Mouse (Mus musculus) ES-E14 (cell line): ENCODE data around the gene Rnf145. TPM values are rescaled to one million over a fixed set of nuclear protein-coding genes. Genes with fewer than 3 reads are reported as not detected.

ENCODE experiments used
- DNase-seq: peaks from one replicate; pipeline ENCODE4 v3.0.0-alpha.2; 2013; ENCODE audit warnings: low read depth, low spot score
- H3K27ac ChIP-seq: 2 replicates; pipeline ENCODE4 v1.5.1; 2012; ENCODE audit warnings: low read depth, mild to moderate bottlenecking, low read length, moderate library complexity, mixed read lengths; ENCODE audit not compliant: poor library complexity, insufficient read depth, severe bottlenecking
- H3K36me3 ChIP-seq: 2 replicates; pipeline ENCODE4 v1.6.1; 2012; ENCODE audit warnings: mild to moderate bottlenecking, low read length, moderate library complexity, mixed read lengths; ENCODE audit not compliant: control insufficient read depth, poor library complexity, insufficient read depth, severe bottlenecking
- H3K4me1 ChIP-seq, 2 experiments: fragments of 150-350 bp in 1 of 2; sonication (generic) in 1 of 2; 2 replicates each; pipeline ENCODE4 v1.6.1; 2012; ENCODE audit warnings: low read length in 2 of 2, mild to moderate bottlenecking in 1 of 2, mixed read lengths in 1 of 2; ENCODE audit not compliant: control insufficient read depth in 2 of 2, insufficient read depth in 2 of 2, poor library complexity in 1 of 2
- H3K4me3 ChIP-seq, 2 experiments: fragments of 150-350 bp in 1 of 2; sonication (generic) in 1 of 2; 2 replicates each; pipeline ENCODE4 v1.5.1; 2012; ENCODE audit warnings: low read length in 2 of 2, low read depth in 1 of 2, mild to moderate bottlenecking in 1 of 2, mixed read lengths in 1 of 2; ENCODE audit not compliant: insufficient read depth in 1 of 2, poor library complexity in 1 of 2, severe bottlenecking in 1 of 2
- H3K9ac ChIP-seq: 2 replicates; pipeline ENCODE4 v1.6.1; 2012; ENCODE audit warnings: low read depth, mild to moderate bottlenecking, low read length, mixed read lengths; ENCODE audit not compliant: poor library complexity, insufficient read depth, severe bottlenecking
- H3K9me3 ChIP-seq: fragments of 150-350 bp; sonication (generic); 2 replicates; pipeline ENCODE4 v1.6.1; 2012; ENCODE audit warnings: low read depth, mild to moderate bottlenecking, low read length; ENCODE audit not compliant: control insufficient read depth, insufficient read depth
- CHD2 ChIP-seq: IDR thresholded peaks from 2 replicates; pipeline ENCODE4 v1.6.1; 2014; ENCODE audit warnings: mild to moderate bottlenecking, low read depth, low read length, inconsistent platforms
- HCFC1 ChIP-seq: IDR thresholded peaks from 2 replicates; pipeline ENCODE4 v1.6.1; 2012; ENCODE audit warnings: low read length, inconsistent platforms, borderline replicate concordance; ENCODE audit not compliant: insufficient read depth
- MAFK ChIP-seq: IDR thresholded peaks from 2 replicates; pipeline ENCODE4 v1.6.1; 2014; ENCODE audit warnings: mild to moderate bottlenecking, low read depth, low read length, inconsistent platforms; ENCODE audit not compliant: insufficient read depth
- ZC3H11A ChIP-seq: IDR thresholded peaks from 2 replicates; pipeline ENCODE4 v1.6.1; 2012; ENCODE audit warnings: low read depth, mild to moderate bottlenecking, inconsistent platforms, low read length, borderline replicate concordance
- ZNF384 ChIP-seq: IDR thresholded peaks from 2 replicates; pipeline ENCODE4 v1.6.1; 2012; ENCODE audit warnings: low read depth, low read length, inconsistent platforms
- in situ Hi-C, 2 experiments: fragments of 600-800 bp; cut with MboI; formaldehyde crosslinking; loops; one replicate each; pipeline ENCODE4 v1.15.1; 2025; ENCODE audit warnings: low sequenced_read_pairs in 2 of 2, inconsistent platforms in 1 of 2; ENCODE audit not compliant: unreplicated experiment in 2 of 2
- total RNA-seq: library from RNA; depleted of rRNA; stranded (reverse); fragments of 300-350 nt; gene quantifications from 2 replicates; pipeline ENCODE4 v1.2.3, GENCODE M21; 2012

Rnf145 gene
- total RNA-seq, 1 experiment = 94.4 TPM

DNA sequence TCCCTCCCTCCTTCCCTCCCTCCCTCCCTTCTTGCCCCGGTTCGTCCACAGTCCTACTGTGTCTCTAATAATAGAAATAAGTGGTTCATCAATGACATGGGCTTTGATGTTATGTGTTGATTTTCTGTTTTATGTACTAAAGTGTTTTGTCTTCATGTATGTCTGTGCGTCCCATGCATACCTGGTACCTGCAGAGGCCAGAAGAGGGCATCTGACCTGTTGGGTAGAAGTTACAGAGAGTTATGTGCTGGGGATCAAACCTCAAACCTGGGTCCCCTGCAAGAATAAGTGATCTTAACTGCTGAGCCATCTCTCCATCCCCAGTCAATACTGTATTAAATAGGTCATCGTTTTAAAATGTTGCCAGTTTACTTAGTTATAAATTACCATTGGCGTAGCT is 11.0 kb downstream of the Rnf145 start:
- Histone ChIP-seq H3K27ac (no peak overlapping the region), H3K9me3 (no peaks in the 10 kb centered on the region), H3K4me3 (no peak overlapping the region), H3K36me3 (peaks cover 30% of the 10 kb centered on the region), H3K9ac (no peak overlapping the region), H3K4me1 (peaks cover 2 to 3% of the 10 kb centered on the region in 2 experiments; a peak in 1 of 4 replicates)
- in situ Hi-C loops = no loop called here
- DNase-seq = no peak
- TF ChIP-seq ZC3H11A = no peak

DNA sequence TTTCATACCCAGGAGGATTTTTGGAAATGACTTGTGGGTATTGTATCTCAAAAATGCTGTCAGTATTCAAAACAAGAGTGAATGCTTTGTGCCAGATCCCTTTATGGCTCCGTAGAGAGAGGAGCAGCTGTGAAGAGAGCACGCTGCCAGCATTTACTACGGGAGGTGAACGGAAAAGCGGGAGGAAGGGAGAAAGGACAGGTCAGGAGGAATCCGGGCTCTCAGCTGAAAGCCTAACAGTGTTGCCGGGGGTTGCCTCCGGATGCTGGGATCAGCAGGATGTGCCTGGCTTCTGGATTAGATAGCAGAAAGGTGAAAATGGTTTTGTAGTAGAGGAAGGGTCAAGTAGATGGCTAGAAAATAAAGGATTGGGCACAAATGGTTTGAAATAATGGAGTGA is 11.6 kb downstream of the Rnf145 start:
- H3K9ac ChIP-seq = no peak overlapping the region
- no peak overlapping the region for H3K27ac ChIP-seq
- no peak overlapping the region for H3K4me3 ChIP-seq
- DNase-seq = no peak
- H3K9me3 ChIP-seq = no peaks in the 10 kb centered on the region
- in situ Hi-C loops = no loop called here
- H3K36me3 ChIP-seq = peaks cover 27% of the 10 kb centered on the region
- TF ChIP-seq ZC3H11A (no peak), MAFK (no peak), ZNF384 (no peak), CHD2 (no peak)
- peaks cover 2% of the 10 kb centered on the region in 2 experiments; a peak in 1 of 4 replicates for H3K4me1 ChIP-seq

GRCm38 (mm10) chr11:44530867-44531266 is 12.1 kb downstream of the Rnf145 start:
- Histone ChIP-seq H3K36me3 (peaks cover 28% of the 10 kb centered on the region), H3K4me1 (peaks cover 2% of the 10 kb centered on the region in 2 experiments; a peak in 1 of 4 replicates), H3K27ac (no peak overlapping the region), H3K9me3 (no peaks in the 10 kb centered on the region), H3K9ac (no peak overlapping the region), H3K4me3 (no peak overlapping the region)
- no peak for DNase-seq
- TF ChIP-seq MAFK (no peak), HCFC1 (no peak), ZC3H11A (no peak), ZNF384 (no peak), CHD2 (no peak)
- in situ Hi-C loops = no loop called here

GRCm38 (mm10) chr11:44531617-44532016 is 12.9 kb downstream of the Rnf145 start:
- no peak overlapping the region for H3K4me3 ChIP-seq
- no peak overlapping the region for H3K9ac ChIP-seq
- no peak overlapping the region for H3K27ac ChIP-seq
- no peaks in the 10 kb centered on the region for H3K9me3 ChIP-seq
- in situ Hi-C loops = no loop called here
- DNase-seq = no peak
- peaks cover 2% of the 10 kb centered on the region in 2 experiments; a peak in 1 of 4 replicates for H3K4me1 ChIP-seq
- H3K36me3 ChIP-seq = peaks cover 25% of the 10 kb centered on the region
- TF ChIP-seq CHD2 (no peak), HCFC1 (no peak), ZC3H11A (no peak), MAFK (no peak), ZNF384 (no peak)

- H3K9ac ChIP-seq = no peak overlapping the region
- DNase-seq = no peak
- in situ Hi-C loops = no loop called here
- H3K36me3 ChIP-seq = peaks cover 23% of the 10 kb centered on the region
- H3K9me3 ChIP-seq = no peaks in the 10 kb centered on the region
- H3K4me3 ChIP-seq = no peak overlapping the region
- no peak overlapping the region for H3K27ac ChIP-seq
- TF ChIP-seq ZNF384 = no peak
- no peak for TF ChIP-seq ZC3H11A
- H3K4me1 ChIP-seq = peaks cover 0 to 2% of the 10 kb centered on the region in 2 experiments; a peak in 1 of 4 replicates
Measured at GRCm38 (mm10) chr11:44532846-44533781, 14.3 kb downstream of the Rnf145 start.
